Mouse (Mus musculus): Measurements from ENCODE around the gene Ntf3. TPM values are rescaled to one million over a fixed set of nuclear protein-coding genes. Genes with fewer than 3 reads are reported as not detected.

Gene Ntf3
- total and polyA plus RNA-seq, 3 experiments, result not detected

DNA sequence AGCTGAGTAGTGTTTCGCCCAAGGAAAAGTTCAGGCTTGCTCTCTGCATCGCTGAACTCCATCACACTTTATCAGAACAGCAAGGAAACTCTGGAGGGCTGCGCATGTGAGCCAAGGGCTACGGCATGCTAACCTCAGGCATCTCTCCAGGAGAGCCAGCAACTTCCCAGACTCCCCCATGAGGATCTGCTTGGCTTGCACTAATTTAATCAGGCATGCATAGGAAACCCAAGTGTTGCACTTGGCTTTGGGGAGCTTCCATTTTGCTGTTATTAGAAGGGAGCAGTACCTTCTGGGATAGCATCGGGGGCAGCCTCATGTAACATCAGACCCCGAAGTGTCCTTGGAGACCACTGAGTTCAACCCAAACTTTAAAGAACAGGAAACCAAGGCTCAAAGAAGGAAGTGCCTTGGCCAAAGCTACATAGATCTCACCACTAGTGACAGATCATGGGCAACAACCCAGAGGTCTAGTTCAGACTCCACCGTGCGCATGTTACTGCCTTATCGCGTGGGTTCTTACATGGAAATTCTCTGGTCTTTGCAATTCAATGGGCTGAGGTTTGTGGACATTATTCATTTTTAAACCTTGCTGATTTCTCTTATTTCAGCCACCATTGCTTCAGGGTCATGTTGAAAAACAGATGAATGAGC, 23.6 kb upstream of the Ntf3 start:
- Histone ChIP-seq H3K4me1 (ENCODE audit: control insufficient read depth in 1 of 2, insufficient read depth in 2 of 2) (peaks cover 0 to 6% of the 10 kb centered on the region in 2 experiments; a peak in 1 of 4 replicates), H3K4me2 (ENCODE audit: insufficient read depth, low read depth, poor library complexity, severe bottlenecking) (no peak overlapping the region), H3K27ac (ENCODE audit: insufficient read depth, low read depth) (no peak overlapping the region), H3K79me2 (replicated peaks; ENCODE audit: control insufficient read depth, extremely low read depth, insufficient read depth, poor library complexity, severe bottlenecking) (no peaks in the 10 kb centered on the region; the same call in 1 of the 2 replicates), H3K4me3 (replicated peaks in 1 of 3; ENCODE audit: low read depth in 2 of 3, low read length in 2 of 3, poor library complexity in 1 of 3) (no peak overlapping the region), H3K9ac (ENCODE audit: insufficient read depth, low read depth) (no peak overlapping the region), H3K27me3 (replicated peaks) (peaks cover 72% of the 10 kb centered on the region), H3K9me3 (replicated peaks; ENCODE audit: low read length) (peaks cover 6% of the 10 kb centered on the region), H3K36me3 (replicated peaks in 1 of 2; ENCODE audit: control insufficient read depth in 1 of 2, insufficient read depth in 1 of 2, low read length in 1 of 2) (no peaks in the 10 kb centered on the region)
- TF ChIP-seq RAD21 (IDR thresholded peaks at IDR 0.05; ENCODE audit: low read depth, low read length), result no peak
- no peak for TF ChIP-seq ZNF384 (IDR thresholded peaks at IDR 0.05; ENCODE audit: low read depth, low read length)
- no peak for TF ChIP-seq POLR2A (IDR thresholded peaks at IDR 0.05; ENCODE audit: low read depth, low read length)
- no peak for TF ChIP-seq UBTF (IDR thresholded peaks at IDR 0.05; ENCODE audit: low read depth, low read length)
- TF ChIP-seq MAX (IDR thresholded peaks at IDR 0.05; ENCODE audit: low read length), result no peak
- no peak for TF ChIP-seq JUND (conservative IDR thresholded peaks at IDR 0.05; ENCODE audit: low read depth, low read length)
- no peak for TF ChIP-seq ELF1 (IDR thresholded peaks at IDR 0.05; ENCODE audit: low read depth, low read length)
- TF ChIP-seq ZMIZ1 (IDR thresholded peaks at IDR 0.05; ENCODE audit: low read depth, low read length), result no peak
- TF ChIP-seq E2F4 (IDR thresholded peaks at IDR 0.05; ENCODE audit: insufficient replicate concordance, low read depth, low read length), result no peak
- TF ChIP-seq MXI1 (IDR thresholded peaks at IDR 0.05; ENCODE audit: low read depth, low read length), result no peak
- no peak for TF ChIP-seq EP300 (IDR thresholded peaks at IDR 0.05; ENCODE audit: low read length)
- TF ChIP-seq IRF4 (IDR thresholded peaks at IDR 0.05; ENCODE audit: low read depth, low read length), result no peak
- no peak for TF ChIP-seq USF2 (conservative IDR thresholded peaks at IDR 0.05; ENCODE audit: low read depth, low read length)
- no peak for TF ChIP-seq USF1 (IDR thresholded peaks at IDR 0.05; ENCODE audit: low read depth, low read length)
- no peak for TF ChIP-seq CTCF (conservative IDR thresholded peaks at IDR 0.05 in 1 of 2, IDR thresholded peaks at IDR 0.05 in 1 of 2; ENCODE audit: low read depth in 2 of 2, low read length in 2 of 2)
- TF ChIP-seq KAT2A (IDR thresholded peaks at IDR 0.05; ENCODE audit: insufficient replicate concordance, low read length), result no peak
- TF ChIP-seq SMC3 (IDR thresholded peaks at IDR 0.05; ENCODE audit: low read depth, low read length), result no peak
- TF ChIP-seq CHD2 (IDR thresholded peaks at IDR 0.05; ENCODE audit: low read length), result no peak
- TF ChIP-seq CHD1 (IDR thresholded peaks at IDR 0.05; ENCODE audit: low read depth, low read length), result no peak
- dilution Hi-C loops (cut with MboI; ENCODE audit: extremely low pct_ligation_motif_present, extremely low pct_unique_long_range_greater_than_20kb, low sequenced_read_pairs), result no loop called here
- in situ Hi-C loops (cut with MboI; ENCODE audit: low pct_ligation_motif_present, low pct_unique_long_range_greater_than_20kb, low sequenced_read_pairs), result no loop called here
- no peak for DNase-seq (ENCODE audit: extremely low read depth)

- Histone ChIP-seq H3K4me3 (replicated peaks in 1 of 3; ENCODE audit: low read depth in 2 of 3, low read length in 2 of 3, poor library complexity in 1 of 3) (no peak overlapping the region), H3K79me2 (replicated peaks; ENCODE audit: control insufficient read depth, extremely low read depth, insufficient read depth, poor library complexity, severe bottlenecking) (no peaks in the 10 kb centered on the region; the same call in 1 of the 2 replicates), H3K4me1 (ENCODE audit: control insufficient read depth in 1 of 2, insufficient read depth in 2 of 2) (peaks cover 0 to 6% of the 10 kb centered on the region in 2 experiments; a peak in 1 of 4 replicates), H3K9me3 (replicated peaks; ENCODE audit: low read length) (peaks cover 6% of the 10 kb centered on the region), H3K4me2 (ENCODE audit: insufficient read depth, low read depth, poor library complexity, severe bottlenecking) (no peak overlapping the region), H3K27ac (ENCODE audit: insufficient read depth, low read depth) (no peak overlapping the region), H3K36me3 (replicated peaks in 1 of 2; ENCODE audit: control insufficient read depth in 1 of 2, insufficient read depth in 1 of 2, low read length in 1 of 2) (no peaks in the 10 kb centered on the region), H3K9ac (ENCODE audit: insufficient read depth, low read depth) (no peak overlapping the region), H3K27me3 (replicated peaks) (peaks cover 80% of the 10 kb centered on the region)
- no peak for DNase-seq (ENCODE audit: extremely low read depth)
- TF ChIP-seq USF2 (conservative IDR thresholded peaks at IDR 0.05; ENCODE audit: low read depth, low read length) (no peak), SMC3 (IDR thresholded peaks at IDR 0.05; ENCODE audit: low read depth, low read length) (no peak), ZMIZ1 (IDR thresholded peaks at IDR 0.05; ENCODE audit: low read depth, low read length) (no peak), UBTF (IDR thresholded peaks at IDR 0.05; ENCODE audit: low read depth, low read length) (no peak), E2F4 (IDR thresholded peaks at IDR 0.05; ENCODE audit: insufficient replicate concordance, low read depth, low read length) (no peak), JUN (IDR thresholded peaks at IDR 0.05; ENCODE audit: insufficient read depth, low read depth, low read length) (no peak), ZKSCAN1 (IDR thresholded peaks at IDR 0.05; ENCODE audit: borderline replicate concordance, low read depth, low read length) (no peak), USF1 (IDR thresholded peaks at IDR 0.05; ENCODE audit: low read depth, low read length) (no peak), BHLHE40 (IDR thresholded peaks at IDR 0.05; ENCODE audit: low read depth, low read length) (no peak), SIN3A (IDR thresholded peaks at IDR 0.05; ENCODE audit: low read length) (no peak), NELFE (IDR thresholded peaks at IDR 0.05; ENCODE audit: low read depth, low read length) (no peak), MYC (IDR thresholded peaks at IDR 0.05; ENCODE audit: low read depth, low read length) (no peak), POLR2A (IDR thresholded peaks at IDR 0.05; ENCODE audit: low read depth, low read length) (no peak), ETS1 (conservative IDR thresholded peaks at IDR 0.05; ENCODE audit: low read depth, low read length) (no peak)
- dilution Hi-C loops (cut with MboI; ENCODE audit: extremely low pct_ligation_motif_present, extremely low pct_unique_long_range_greater_than_20kb, low sequenced_read_pairs) (no loop called here), in situ Hi-C loops (cut with MboI; ENCODE audit: low pct_ligation_motif_present, low pct_unique_long_range_greater_than_20kb, low sequenced_read_pairs) (no loop called here)
Measured at GRCm38 (mm10) chr6:126187400-126187799, 20.7 kb upstream of the Ntf3 start.
